Mouse (Mus musculus): ENCODE results near the gene Preb. TPM values are rescaled to one million over a fixed set of nuclear protein-coding genes. Genes with fewer than 3 reads are reported as not detected.

Preb gene
- polyA plus RNA-seq, 1 experiment: 140 TPM

GRCm38 (mm10) chr5:30926073-30926472 is 34.1 kb downstream of the Preb start:
- peaks cover 13% of the 10 kb centered on the region for H3K4me1 ChIP-seq (ENCODE audit: control insufficient read depth, insufficient read depth, low read length)
- H3K4me3 ChIP-seq (ENCODE audit: insufficient read depth, low read length): no peak overlapping the region
- TF ChIP-seq POLR2A (IDR thresholded peaks at IDR 0.05; ENCODE audit: borderline replicate concordance, low read depth, low read length): no peak
- TF ChIP-seq CTCF (IDR thresholded peaks at IDR 0.05; ENCODE audit: low read depth, low read length): no peak
- H3K27ac ChIP-seq (ENCODE audit: insufficient read depth, low read depth, low read length): no peak overlapping the region

DNA sequence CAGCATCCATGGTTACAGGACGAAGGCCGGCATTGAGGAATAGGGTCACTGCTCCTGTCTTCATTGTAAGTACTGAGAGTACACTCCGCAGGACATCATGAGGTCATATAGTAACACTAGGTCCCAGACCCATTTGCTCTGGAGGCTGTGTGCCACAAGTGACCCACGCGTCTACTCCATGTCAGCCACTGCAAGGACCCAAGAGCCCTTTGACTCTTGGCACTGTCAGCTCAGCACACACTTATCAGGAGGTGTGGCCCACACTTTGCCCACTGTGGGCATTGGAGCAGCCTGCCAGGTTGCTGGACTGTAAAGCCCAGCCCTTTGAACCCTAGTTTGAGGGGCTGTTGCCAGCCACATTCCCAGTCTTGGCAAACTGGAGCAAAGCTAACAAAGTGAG is 34.9 kb downstream of the Preb start:
- no peak overlapping the region for H3K27ac ChIP-seq (ENCODE audit: insufficient read depth, low read depth, low read length)
- peaks cover 20% of the 10 kb centered on the region for H3K4me1 ChIP-seq (ENCODE audit: control insufficient read depth, insufficient read depth, low read length)
- H3K4me3 ChIP-seq (ENCODE audit: insufficient read depth, low read length): no peak overlapping the region
- no peak for TF ChIP-seq CTCF (IDR thresholded peaks at IDR 0.05; ENCODE audit: low read depth, low read length)
- TF ChIP-seq POLR2A (IDR thresholded peaks at IDR 0.05; ENCODE audit: borderline replicate concordance, low read depth, low read length): no peak

DNA sequence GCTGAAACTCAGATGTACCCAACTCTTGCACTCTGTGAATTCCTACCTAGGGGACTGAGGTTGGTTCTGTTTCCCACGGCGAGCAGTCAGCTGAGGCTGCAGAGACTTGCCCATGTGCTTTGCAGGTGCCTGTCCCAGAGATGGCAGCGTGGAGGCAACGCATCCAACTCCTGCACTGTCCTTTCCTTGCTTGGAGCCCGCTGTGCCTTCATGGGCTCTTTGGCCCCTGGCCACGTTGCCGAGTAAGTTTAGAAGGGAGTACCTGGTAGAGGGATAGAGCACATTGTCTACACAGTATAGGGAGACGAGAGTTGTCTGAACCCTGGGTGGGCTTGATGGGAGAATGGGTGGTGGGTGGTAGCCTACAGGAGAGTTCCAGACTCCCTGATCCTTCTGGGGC is 35.5 kb downstream of the Preb start:
- H3K27ac ChIP-seq (ENCODE audit: insufficient read depth, low read depth, low read length): no peak overlapping the region
- H3K4me3 ChIP-seq (ENCODE audit: insufficient read depth, low read length): no peak overlapping the region
- H3K4me1 ChIP-seq (ENCODE audit: control insufficient read depth, insufficient read depth, low read length): peaks cover 20% of the 10 kb centered on the region
- TF ChIP-seq POLR2A (IDR thresholded peaks at IDR 0.05; ENCODE audit: borderline replicate concordance, low read depth, low read length) (no peak), CTCF (IDR thresholded peaks at IDR 0.05; ENCODE audit: low read depth, low read length) (no peak)

DNA sequence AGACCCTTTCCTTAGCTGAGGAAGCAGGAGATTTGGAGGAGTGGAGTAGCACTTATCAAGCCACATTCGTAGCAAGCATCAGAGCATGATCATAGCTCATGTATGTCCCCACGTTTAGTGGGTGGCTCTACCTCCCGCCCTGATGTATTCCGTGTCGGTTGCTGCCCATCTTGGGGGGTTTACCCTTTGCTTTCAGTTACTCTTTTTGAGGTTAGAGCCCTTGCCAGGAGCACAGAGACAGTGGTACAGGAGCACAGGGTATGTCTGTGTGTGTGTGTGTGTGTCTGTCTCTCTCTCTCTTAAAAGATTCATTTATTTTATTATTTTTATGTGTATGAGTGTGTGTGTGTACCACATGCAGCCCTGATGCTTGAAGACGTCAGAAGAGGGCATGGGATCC is 37.0 kb downstream of the Preb start:
- Histone ChIP-seq H3K27ac (ENCODE audit: insufficient read depth, low read depth, low read length) (no peak overlapping the region), H3K4me1 (ENCODE audit: control insufficient read depth, insufficient read depth, low read length) (peaks cover 20% of the 10 kb centered on the region), H3K4me3 (ENCODE audit: insufficient read depth, low read length) (no peak overlapping the region)
- TF ChIP-seq CTCF (IDR thresholded peaks at IDR 0.05; ENCODE audit: low read depth, low read length) (no peak), POLR2A (IDR thresholded peaks at IDR 0.05; ENCODE audit: borderline replicate concordance, low read depth, low read length) (no peak)

- Histone ChIP-seq H3K4me1 (ENCODE audit: control insufficient read depth, insufficient read depth, low read length) (peaks cover 18% of the 10 kb centered on the region), H3K27ac (ENCODE audit: insufficient read depth, low read depth, low read length) (no peak overlapping the region), H3K4me3 (ENCODE audit: insufficient read depth, low read length) (peak overlapping the region; percentile 96)
- TF ChIP-seq CTCF (IDR thresholded peaks at IDR 0.05; ENCODE audit: low read depth, low read length): no peak
- no peak for TF ChIP-seq POLR2A (IDR thresholded peaks at IDR 0.05; ENCODE audit: borderline replicate concordance, low read depth, low read length)
Observed at GRCm38 (mm10) chr5:30922581-30923041, 37.5 kb downstream of the Preb start.

DNA sequence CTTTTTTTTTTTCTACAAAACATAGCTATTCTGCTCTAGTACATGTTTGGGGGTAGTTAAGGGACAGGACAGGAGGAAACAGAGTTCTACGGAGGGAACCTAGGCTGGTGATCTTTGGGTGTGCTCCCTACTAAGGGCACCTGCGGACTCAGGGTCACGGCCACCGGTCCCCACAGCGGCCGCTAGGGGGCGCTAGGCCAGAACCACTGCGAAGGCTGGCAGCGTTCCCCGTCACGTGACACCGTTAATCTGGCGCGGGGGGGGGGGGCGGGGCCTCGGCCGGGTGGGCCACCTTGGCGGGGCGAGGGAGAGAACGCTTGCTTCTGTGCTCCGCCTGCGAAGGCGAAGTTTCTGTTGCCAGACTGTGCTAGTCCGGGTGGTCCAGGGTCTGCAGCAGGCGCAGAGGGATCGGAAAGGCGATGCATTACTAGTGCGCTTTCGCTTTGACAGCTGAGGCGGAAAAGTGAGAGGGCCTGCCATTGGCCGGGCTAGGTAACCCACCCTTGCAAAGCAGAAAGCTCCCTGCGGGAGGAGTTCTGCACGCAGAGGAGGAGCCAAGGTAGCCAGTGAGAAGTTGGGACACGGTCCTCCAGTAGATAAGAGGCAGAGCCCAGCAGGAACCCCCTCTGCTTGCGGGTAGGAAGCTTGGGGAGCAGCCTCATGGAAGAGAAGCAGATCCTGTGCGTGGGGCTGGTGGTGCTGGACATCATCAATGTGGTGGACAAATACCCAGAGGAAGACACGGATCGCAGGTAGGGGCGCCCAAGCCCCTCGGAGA is 38.7 kb downstream of the Preb start, which contains the start of gene Khk:
Gene Khk (plus strand): TSS at position 176 of the 778 bp plus-strand sequence.
- peak; percentile 82 for TF ChIP-seq CTCF (IDR thresholded peaks at IDR 0.05; ENCODE audit: low read depth, low read length)
- TF ChIP-seq POLR2A (IDR thresholded peaks at IDR 0.05; ENCODE audit: borderline replicate concordance, low read depth, low read length): 0 out of 2 replicates have a peak, but pooled peaks have one; percentile 3
- Histone ChIP-seq H3K4me1 (ENCODE audit: control insufficient read depth, insufficient read depth, low read length) (peaks cover 30% of the 10 kb centered on the region), H3K27ac (ENCODE audit: insufficient read depth, low read depth, low read length) (peak within 1 kb of the TSS; percentile 90), H3K4me3 (ENCODE audit: insufficient read depth, low read length) (peak within 1 kb of the TSS; percentile 96)

GRCm38 (mm10) chr5:30920621-30921020 is 39.5 kb downstream of the Preb start:
- TF ChIP-seq CTCF (IDR thresholded peaks at IDR 0.05; ENCODE audit: low read depth, low read length) (no peak), POLR2A (IDR thresholded peaks at IDR 0.05; ENCODE audit: borderline replicate concordance, low read depth, low read length) (no peak)
- peaks cover 33% of the 10 kb centered on the region for H3K4me1 ChIP-seq (ENCODE audit: control insufficient read depth, insufficient read depth, low read length)
- no peak overlapping the region for H3K4me3 ChIP-seq (ENCODE audit: insufficient read depth, low read length)
- no peak overlapping the region for H3K27ac ChIP-seq (ENCODE audit: insufficient read depth, low read depth, low read length)

DNA sequence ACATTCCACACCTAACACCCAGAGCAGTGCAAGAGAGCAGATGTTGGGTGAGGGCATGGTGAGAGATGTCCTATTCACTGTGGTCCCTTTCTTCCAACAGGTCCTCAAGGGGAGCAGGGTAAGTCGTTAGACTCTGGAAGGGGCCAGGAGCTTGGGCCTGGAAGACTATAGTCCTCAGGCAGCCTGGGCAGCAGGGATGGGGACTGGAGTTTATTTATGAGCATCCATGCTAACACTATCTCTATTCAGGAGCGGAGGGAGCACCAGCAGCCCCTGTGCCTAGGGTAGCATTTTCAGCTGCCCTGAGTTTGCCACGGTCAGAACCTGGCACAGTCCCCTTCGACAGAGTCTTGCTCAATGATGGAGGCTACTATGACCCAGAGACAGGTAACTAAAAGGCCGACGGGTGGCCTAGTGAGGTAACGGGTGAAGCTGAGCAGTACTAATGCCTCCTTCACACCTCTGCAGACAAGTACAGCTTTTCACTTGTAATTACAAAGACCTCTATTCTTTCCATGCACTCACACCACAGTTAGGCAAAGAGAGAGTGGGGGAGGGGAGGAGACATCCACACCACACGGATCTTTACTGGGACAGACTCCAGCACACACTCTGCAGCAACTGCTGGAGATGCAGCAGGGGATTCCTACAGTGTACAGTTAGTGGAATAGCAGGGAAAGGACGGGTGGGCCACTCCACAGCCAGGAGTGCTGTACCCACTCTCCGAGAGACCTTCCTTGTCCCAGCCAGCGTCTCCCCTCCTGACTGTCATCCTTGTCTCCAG is 40.1 kb downstream of the Preb start:
- TF ChIP-seq CTCF (IDR thresholded peaks at IDR 0.05; ENCODE audit: low read depth, low read length) (no peak), POLR2A (IDR thresholded peaks at IDR 0.05; ENCODE audit: borderline replicate concordance, low read depth, low read length) (no peak)
- no peak overlapping the region for H3K4me3 ChIP-seq (ENCODE audit: insufficient read depth, low read length)
- peaks cover 39% of the 10 kb centered on the region for H3K4me1 ChIP-seq (ENCODE audit: control insufficient read depth, insufficient read depth, low read length)
- H3K27ac ChIP-seq (ENCODE audit: insufficient read depth, low read depth, low read length): no peak overlapping the region

GRCm38 (mm10) chr5:30918691-30919090 is 41.5 kb downstream of the Preb start:
- Histone ChIP-seq H3K4me3 (ENCODE audit: insufficient read depth, low read length) (no peak overlapping the region), H3K27ac (ENCODE audit: insufficient read depth, low read depth, low read length) (no peak overlapping the region), H3K4me1 (ENCODE audit: control insufficient read depth, insufficient read depth, low read length) (peaks cover 40% of the 10 kb centered on the region)
- no peak for TF ChIP-seq CTCF (IDR thresholded peaks at IDR 0.05; ENCODE audit: low read depth, low read length)
- no peak for TF ChIP-seq POLR2A (IDR thresholded peaks at IDR 0.05; ENCODE audit: borderline replicate concordance, low read depth, low read length)

Data from bone marrow macrophage, adult 2 months (primary cell).